Mouse (Mus musculus): ENCODE measurements around the gene Nckap5. TPM values are rescaled to one million over a fixed set of nuclear protein-coding genes. Genes with fewer than 3 reads are reported as not detected.

The Nckap5 gene
- polyA plus RNA-seq, 1 experiment from 2014 or later: 1.1 TPM

- Histone ChIP-seq H3K4me1 (ENCODE audit: insufficient read depth) (peaks cover 2% of the 10 kb centered on the region), H3K4me3 (ENCODE audit: low read depth, low read length) (no peak overlapping the region), H3K9me3 (ENCODE audit: low read length) (no peaks in the 10 kb centered on the region), H3K27ac (ENCODE audit: low read depth) (no peak overlapping the region), H3K9ac (replicated peaks) (no peak overlapping the region), H3K36me3 (replicated peaks; ENCODE audit: insufficient read depth, low read length) (no peaks in the 10 kb centered on the region), H3K27me3 (ENCODE audit: insufficient read depth, low read length) (no peaks in the 10 kb centered on the region), H3K4me2 (ENCODE audit: low read depth, low read length) (no peak overlapping the region)
- ATAC-seq (no peak), DNase-seq (no peak)
- TF ChIP-seq EP300 (IDR thresholded peaks at IDR 0.05; ENCODE audit: low read depth) (no peak), CTCF (IDR thresholded peaks at IDR 0.05; ENCODE audit: low read depth) (no peak)
- 65% methylated on average over 5 of the region's 5 CpGs for WGBS (ENCODE audit: insufficient replicate concordance)
Measured at GRCm38 (mm10) chr1:126511835-126512445, 318.7 kb downstream of the Nckap5 start.

- H3K9me3 ChIP-seq (ENCODE audit: low read length): no peaks in the 10 kb centered on the region
Measured at GRCm38 (mm10) chr1:126504717-126505116, 325.9 kb downstream of the Nckap5 start.

GRCm38 (mm10) chr1:126502741-126503140 is 327.9 kb downstream of the Nckap5 start:
- no peak for ATAC-seq
- H3K27me3 ChIP-seq (ENCODE audit: insufficient read depth, low read length): no peaks in the 10 kb centered on the region

More at GRCm38 (mm10) chr1:126504717-126505116, 325.9 kb downstream of the Nckap5 start:
- H3K9ac ChIP-seq (replicated peaks): no peak overlapping the region
- ATAC-seq (no peak), DNase-seq (no peak)
- H3K4me1 ChIP-seq (ENCODE audit: insufficient read depth): no peaks in the 10 kb centered on the region
- WGBS (ENCODE audit: insufficient replicate concordance): 72% methylated on average over 4 of the region's 4 CpGs
- H3K4me2 ChIP-seq (ENCODE audit: low read depth, low read length): no peak overlapping the region
- no peaks in the 10 kb centered on the region for H3K36me3 ChIP-seq (replicated peaks; ENCODE audit: insufficient read depth, low read length)
- H3K27me3 ChIP-seq (ENCODE audit: insufficient read depth, low read length): no peaks in the 10 kb centered on the region
- no peak overlapping the region for H3K4me3 ChIP-seq (ENCODE audit: low read depth, low read length)
- TF ChIP-seq CTCF (IDR thresholded peaks at IDR 0.05; ENCODE audit: low read depth) (no peak), EP300 (IDR thresholded peaks at IDR 0.05; ENCODE audit: low read depth) (no peak)
- H3K27ac ChIP-seq (ENCODE audit: low read depth): no peak overlapping the region

GRCm38 (mm10) chr1:126496722-126497121 is 333.9 kb downstream of the Nckap5 start:
- peak; percentile 19 for TF ChIP-seq CTCF (IDR thresholded peaks at IDR 0.05; ENCODE audit: low read depth)
- TF ChIP-seq EP300 (IDR thresholded peaks at IDR 0.05; ENCODE audit: low read depth): no peak
- DNase-seq (no peak), ATAC-seq (no peak)
- no peaks in the 10 kb centered on the region for H3K9me3 ChIP-seq (ENCODE audit: low read length)
- H3K9ac ChIP-seq (replicated peaks): no peak overlapping the region
- no peak overlapping the region for H3K4me3 ChIP-seq (ENCODE audit: low read depth, low read length)
- no peak overlapping the region for H3K4me2 ChIP-seq (ENCODE audit: low read depth, low read length)
- H3K27ac ChIP-seq (ENCODE audit: low read depth): no peak overlapping the region
- H3K4me1 ChIP-seq (ENCODE audit: insufficient read depth): no peaks in the 10 kb centered on the region
- H3K27me3 ChIP-seq (ENCODE audit: insufficient read depth, low read length): no peaks in the 10 kb centered on the region
- H3K36me3 ChIP-seq (replicated peaks; ENCODE audit: insufficient read depth, low read length): no peaks in the 10 kb centered on the region
- WGBS (ENCODE audit: insufficient replicate concordance): 78% methylated on average over 7 of the region's 7 CpGs

More at GRCm38 (mm10) chr1:126502741-126503140, 327.9 kb downstream of the Nckap5 start:
- Histone ChIP-seq H3K9ac (replicated peaks) (no peak overlapping the region), H3K4me1 (ENCODE audit: insufficient read depth) (no peaks in the 10 kb centered on the region), H3K4me3 (ENCODE audit: low read depth, low read length) (no peak overlapping the region), H3K36me3 (replicated peaks; ENCODE audit: insufficient read depth, low read length) (no peaks in the 10 kb centered on the region), H3K9me3 (ENCODE audit: low read length) (no peaks in the 10 kb centered on the region), H3K27ac (ENCODE audit: low read depth) (no peak overlapping the region), H3K4me2 (ENCODE audit: low read depth, low read length) (no peak overlapping the region)
- no peak for DNase-seq
- WGBS (ENCODE audit: insufficient replicate concordance): 63% methylated on average over 2 of the region's 2 CpGs
- TF ChIP-seq CTCF (IDR thresholded peaks at IDR 0.05; ENCODE audit: low read depth) (no peak), EP300 (IDR thresholded peaks at IDR 0.05; ENCODE audit: low read depth) (no peak)

- H3K4me1 ChIP-seq (ENCODE audit: insufficient read depth): no peaks in the 10 kb centered on the region
- ATAC-seq (peak; percentile 12; the same call in 1 of the 2 replicates), DNase-seq (peak; percentile 25)
- WGBS (ENCODE audit: insufficient replicate concordance): 9% methylated on average over 35 of the region's 35 CpGs
- peak; percentile 37 for TF ChIP-seq CTCF (IDR thresholded peaks at IDR 0.05; ENCODE audit: low read depth)
- TF ChIP-seq EP300 (IDR thresholded peaks at IDR 0.05; ENCODE audit: low read depth): no peak
- H3K4me2 ChIP-seq (ENCODE audit: low read depth, low read length): peak overlapping the region; percentile 71
- no peak overlapping the region for H3K27ac ChIP-seq (ENCODE audit: low read depth)
- peak overlapping the region; percentile 44 for H3K9ac ChIP-seq (replicated peaks)
- no peaks in the 10 kb centered on the region for H3K9me3 ChIP-seq (ENCODE audit: low read length)
- H3K36me3 ChIP-seq (replicated peaks; ENCODE audit: insufficient read depth, low read length): no peaks in the 10 kb centered on the region
- no peaks in the 10 kb centered on the region for H3K27me3 ChIP-seq (ENCODE audit: insufficient read depth, low read length)
- H3K4me3 ChIP-seq (ENCODE audit: low read depth, low read length): peak overlapping the region; percentile 44
Measured at GRCm38 (mm10) chr1:126492206-126493071, 338.2 kb downstream of the Nckap5 start.

GRCm38 (mm10) chr1:126491412-126491811 is 339.2 kb downstream of the Nckap5 start:
- H3K36me3 ChIP-seq (replicated peaks; ENCODE audit: insufficient read depth, low read length): no peaks in the 10 kb centered on the region
- H3K4me2 ChIP-seq (ENCODE audit: low read depth, low read length): no peak overlapping the region
- no peaks in the 10 kb centered on the region for H3K27me3 ChIP-seq (ENCODE audit: insufficient read depth, low read length)
- no peak overlapping the region for H3K9ac ChIP-seq (replicated peaks)
- 77% methylated on average over 5 of the region's 5 CpGs for WGBS (ENCODE audit: insufficient replicate concordance)
- TF ChIP-seq CTCF (IDR thresholded peaks at IDR 0.05; ENCODE audit: low read depth) (no peak), EP300 (IDR thresholded peaks at IDR 0.05; ENCODE audit: low read depth) (no peak)
- DNase-seq (no peak), ATAC-seq (no peak)
- H3K4me1 ChIP-seq (ENCODE audit: insufficient read depth): no peaks in the 10 kb centered on the region
- no peak overlapping the region for H3K4me3 ChIP-seq (ENCODE audit: low read depth, low read length)
- no peak overlapping the region for H3K27ac ChIP-seq (ENCODE audit: low read depth)
- no peaks in the 10 kb centered on the region for H3K9me3 ChIP-seq (ENCODE audit: low read length)

Measured in liver, postnatal 0 days (tissue).